Mouse (Mus musculus): ENCODE measurements around the gene Hdac9. TPM values are rescaled to one million over a fixed set of nuclear protein-coding genes. Genes with fewer than 3 reads are reported as not detected.

Hdac9 gene
- polyA plus RNA-seq, 1 experiment from 2014 or later: 6.7 TPM

GRCm38 (mm10) chr12:34378637-34379036 is 538.3 kb downstream of the Hdac9 start:
- Histone ChIP-seq H3K4me2 (ENCODE audit: low read depth, low read length) (no peak overlapping the region), H3K4me3 (ENCODE audit: low read depth, low read length) (no peak overlapping the region), H3K36me3 (replicated peaks; ENCODE audit: control insufficient read depth, insufficient read depth, low read depth, low read length) (no peaks in the 10 kb centered on the region), H3K27me3 (ENCODE audit: control insufficient read depth, insufficient read depth, low read length) (no peaks in the 10 kb centered on the region), H3K9me3 (replicated peaks; ENCODE audit: control insufficient read depth, low read length) (no peaks in the 10 kb centered on the region), H3K27ac (replicated peaks; ENCODE audit: low read depth, low read length) (no peak overlapping the region), H3K4me1 (ENCODE audit: control insufficient read depth, insufficient read depth, low read length) (no peaks in the 10 kb centered on the region), H3K9ac (replicated peaks; ENCODE audit: low read length) (no peak overlapping the region)
- DNase-seq (ENCODE audit: low spot score) (no peak), ATAC-seq (replicated peaks; ENCODE audit: insufficient number of reproducible peaks, low FRiP score, low TSS enrichment, low read depth) (no peak)
- 82% methylated on average over 4 of the region's 4 CpGs for WGBS

- H3K27me3 ChIP-seq (ENCODE audit: control insufficient read depth, insufficient read depth, low read length): no peaks in the 10 kb centered on the region
- WGBS: 6% methylated on average over 6 of the region's 6 CpGs
- no peaks in the 10 kb centered on the region for H3K4me1 ChIP-seq (ENCODE audit: control insufficient read depth, insufficient read depth, low read length)
- no peak overlapping the region for H3K9ac ChIP-seq (replicated peaks; ENCODE audit: low read length)
- H3K4me2 ChIP-seq (ENCODE audit: low read depth, low read length): no peak overlapping the region
- no peaks in the 10 kb centered on the region for H3K9me3 ChIP-seq (replicated peaks; ENCODE audit: control insufficient read depth, low read length)
- no peaks in the 10 kb centered on the region for H3K36me3 ChIP-seq (replicated peaks; ENCODE audit: control insufficient read depth, insufficient read depth, low read depth, low read length)
- no peak for ATAC-seq (replicated peaks; ENCODE audit: insufficient number of reproducible peaks, low FRiP score, low TSS enrichment, low read depth)
- DNase-seq (ENCODE audit: low spot score): no peak
- H3K27ac ChIP-seq (replicated peaks; ENCODE audit: low read depth, low read length): no peak overlapping the region
- no peak overlapping the region for H3K4me3 ChIP-seq (ENCODE audit: low read depth, low read length)
Measured at GRCm38 (mm10) chr12:34351906-34352305, 565.0 kb downstream of the Hdac9 start.

- no peak overlapping the region for H3K27ac ChIP-seq (replicated peaks; ENCODE audit: low read depth, low read length)
- WGBS: 33% methylated on average over 2 of the region's 2 CpGs
- H3K36me3 ChIP-seq (replicated peaks; ENCODE audit: control insufficient read depth, insufficient read depth, low read depth, low read length): no peaks in the 10 kb centered on the region
- ATAC-seq (replicated peaks; ENCODE audit: insufficient number of reproducible peaks, low FRiP score, low TSS enrichment, low read depth) (no peak), DNase-seq (ENCODE audit: low spot score) (no peak)
- no peaks in the 10 kb centered on the region for H3K27me3 ChIP-seq (ENCODE audit: control insufficient read depth, insufficient read depth, low read length)
- H3K9ac ChIP-seq (replicated peaks; ENCODE audit: low read length): no peak overlapping the region
- H3K4me1 ChIP-seq (ENCODE audit: control insufficient read depth, insufficient read depth, low read length): no peaks in the 10 kb centered on the region
- H3K4me3 ChIP-seq (ENCODE audit: low read depth, low read length): no peak overlapping the region
- no peaks in the 10 kb centered on the region for H3K9me3 ChIP-seq (replicated peaks; ENCODE audit: control insufficient read depth, low read length)
- H3K4me2 ChIP-seq (ENCODE audit: low read depth, low read length): no peak overlapping the region
Measured at GRCm38 (mm10) chr12:34347529-34347928, 569.4 kb downstream of the Hdac9 start.

GRCm38 (mm10) chr12:34342761-34343160 is 574.1 kb downstream of the Hdac9 start:
- Histone ChIP-seq H3K9me3 (replicated peaks; ENCODE audit: control insufficient read depth, low read length) (no peaks in the 10 kb centered on the region), H3K27me3 (ENCODE audit: control insufficient read depth, insufficient read depth, low read length) (no peaks in the 10 kb centered on the region), H3K4me2 (ENCODE audit: low read depth, low read length) (no peak overlapping the region), H3K9ac (replicated peaks; ENCODE audit: low read length) (no peak overlapping the region), H3K4me3 (ENCODE audit: low read depth, low read length) (no peak overlapping the region), H3K4me1 (ENCODE audit: control insufficient read depth, insufficient read depth, low read length) (no peaks in the 10 kb centered on the region), H3K27ac (replicated peaks; ENCODE audit: low read depth, low read length) (no peak overlapping the region), H3K36me3 (replicated peaks; ENCODE audit: control insufficient read depth, insufficient read depth, low read depth, low read length) (no peaks in the 10 kb centered on the region)
- DNase-seq (ENCODE audit: low spot score) (peak; percentile 76), ATAC-seq (replicated peaks; ENCODE audit: insufficient number of reproducible peaks, low FRiP score, low TSS enrichment, low read depth) (no peak)
- 35% methylated on average over 2 of the region's 2 CpGs for WGBS

- Histone ChIP-seq H3K4me3 (ENCODE audit: low read depth, low read length) (no peak overlapping the region), H3K27me3 (ENCODE audit: control insufficient read depth, insufficient read depth, low read length) (no peaks in the 10 kb centered on the region), H3K4me2 (ENCODE audit: low read depth, low read length) (no peak overlapping the region), H3K9ac (replicated peaks; ENCODE audit: low read length) (no peak overlapping the region), H3K9me3 (replicated peaks; ENCODE audit: control insufficient read depth, low read length) (no peaks in the 10 kb centered on the region), H3K4me1 (ENCODE audit: control insufficient read depth, insufficient read depth, low read length) (no peaks in the 10 kb centered on the region), H3K27ac (replicated peaks; ENCODE audit: low read depth, low read length) (no peak overlapping the region), H3K36me3 (replicated peaks; ENCODE audit: control insufficient read depth, insufficient read depth, low read depth, low read length) (no peaks in the 10 kb centered on the region)
- ATAC-seq (replicated peaks; ENCODE audit: insufficient number of reproducible peaks, low FRiP score, low TSS enrichment, low read depth): no peak
- DNase-seq (ENCODE audit: low spot score): no peak
- 76% methylated on average over 4 of the region's 4 CpGs for WGBS
Measured at GRCm38 (mm10) chr12:34338886-34339285, 578.0 kb downstream of the Hdac9 start.

GRCm38 (mm10) chr12:34334455-34335084 is 582.3 kb downstream of the Hdac9 start:
- no peak overlapping the region for H3K9ac ChIP-seq (replicated peaks; ENCODE audit: low read length)
- H3K36me3 ChIP-seq (replicated peaks; ENCODE audit: control insufficient read depth, insufficient read depth, low read depth, low read length): no peaks in the 10 kb centered on the region
- WGBS: 65% methylated on average over 4 of the region's 4 CpGs
- H3K4me2 ChIP-seq (ENCODE audit: low read depth, low read length): no peak overlapping the region
- no peak for DNase-seq (ENCODE audit: low spot score)
- H3K4me1 ChIP-seq (ENCODE audit: control insufficient read depth, insufficient read depth, low read length): no peaks in the 10 kb centered on the region
- no peak for ATAC-seq (replicated peaks; ENCODE audit: insufficient number of reproducible peaks, low FRiP score, low TSS enrichment, low read depth)
- no peaks in the 10 kb centered on the region for H3K27me3 ChIP-seq (ENCODE audit: control insufficient read depth, insufficient read depth, low read length)
- no peaks in the 10 kb centered on the region for H3K9me3 ChIP-seq (replicated peaks; ENCODE audit: control insufficient read depth, low read length)
- no peak overlapping the region for H3K27ac ChIP-seq (replicated peaks; ENCODE audit: low read depth, low read length)
- no peak overlapping the region for H3K4me3 ChIP-seq (ENCODE audit: low read depth, low read length)

GRCm38 (mm10) chr12:34332884-34333283 is 584.0 kb downstream of the Hdac9 start:
- DNase-seq (ENCODE audit: low spot score): no peak
- Histone ChIP-seq H3K27me3 (ENCODE audit: control insufficient read depth, insufficient read depth, low read length) (no peaks in the 10 kb centered on the region), H3K4me2 (ENCODE audit: low read depth, low read length) (no peak overlapping the region), H3K9ac (replicated peaks; ENCODE audit: low read length) (no peak overlapping the region), H3K4me3 (ENCODE audit: low read depth, low read length) (no peak overlapping the region), H3K27ac (replicated peaks; ENCODE audit: low read depth, low read length) (no peak overlapping the region), H3K4me1 (ENCODE audit: control insufficient read depth, insufficient read depth, low read length) (no peaks in the 10 kb centered on the region), H3K9me3 (replicated peaks; ENCODE audit: control insufficient read depth, low read length) (no peaks in the 10 kb centered on the region), H3K36me3 (replicated peaks; ENCODE audit: control insufficient read depth, insufficient read depth, low read depth, low read length) (no peaks in the 10 kb centered on the region)
- no peak for ATAC-seq (replicated peaks; ENCODE audit: insufficient number of reproducible peaks, low FRiP score, low TSS enrichment, low read depth)
- 70% methylated on average over 4 of the region's 4 CpGs for WGBS

- no peak overlapping the region for H3K9ac ChIP-seq (replicated peaks; ENCODE audit: low read length)
- no peaks in the 10 kb centered on the region for H3K36me3 ChIP-seq (replicated peaks; ENCODE audit: control insufficient read depth, insufficient read depth, low read depth, low read length)
- WGBS: 98% methylated on average over 1 of the region's 1 CpGs
- H3K4me1 ChIP-seq (ENCODE audit: control insufficient read depth, insufficient read depth, low read length): no peaks in the 10 kb centered on the region
- ATAC-seq (replicated peaks; ENCODE audit: insufficient number of reproducible peaks, low FRiP score, low TSS enrichment, low read depth) (no peak), DNase-seq (ENCODE audit: low spot score) (no peak)
- H3K4me2 ChIP-seq (ENCODE audit: low read depth, low read length): no peak overlapping the region
- H3K27ac ChIP-seq (replicated peaks; ENCODE audit: low read depth, low read length): no peak overlapping the region
- H3K9me3 ChIP-seq (replicated peaks; ENCODE audit: control insufficient read depth, low read length): no peaks in the 10 kb centered on the region
- H3K27me3 ChIP-seq (ENCODE audit: control insufficient read depth, insufficient read depth, low read length): no peaks in the 10 kb centered on the region
- no peak overlapping the region for H3K4me3 ChIP-seq (ENCODE audit: low read depth, low read length)
Measured at GRCm38 (mm10) chr12:34327111-34327510, 589.8 kb downstream of the Hdac9 start.
